Mouse (Mus musculus) retina, postnatal 1 day (tissue): ENCODE results near the gene 4921504E06Rik.

ENCODE experiments used
- DNase-seq: peaks from one replicate; pipeline ENCODE4 v3.0.0-alpha.2; 2012

4921504E06Rik gene

DNA sequence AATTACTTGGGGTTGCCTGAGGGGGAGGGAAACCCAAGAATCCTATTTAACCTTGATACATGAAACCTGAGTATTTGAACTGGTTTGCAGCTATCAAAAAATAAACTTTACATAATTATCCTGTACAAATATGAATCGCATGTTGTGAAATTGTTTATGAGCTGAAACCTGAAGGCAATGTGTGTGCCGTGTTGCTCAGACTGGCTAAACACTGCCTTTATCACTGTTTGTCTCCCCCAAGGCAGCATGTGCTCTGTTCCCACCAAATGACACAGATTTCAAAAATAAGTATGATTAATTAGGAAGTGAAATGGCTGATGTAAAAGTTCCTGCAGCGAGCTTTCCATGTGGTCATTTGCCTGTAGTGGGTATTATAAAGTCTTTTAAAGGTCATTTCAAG lies 63.5 kb downstream of the 4921504E06Rik start:
- peak; percentile 42 for DNase-seq

DNA sequence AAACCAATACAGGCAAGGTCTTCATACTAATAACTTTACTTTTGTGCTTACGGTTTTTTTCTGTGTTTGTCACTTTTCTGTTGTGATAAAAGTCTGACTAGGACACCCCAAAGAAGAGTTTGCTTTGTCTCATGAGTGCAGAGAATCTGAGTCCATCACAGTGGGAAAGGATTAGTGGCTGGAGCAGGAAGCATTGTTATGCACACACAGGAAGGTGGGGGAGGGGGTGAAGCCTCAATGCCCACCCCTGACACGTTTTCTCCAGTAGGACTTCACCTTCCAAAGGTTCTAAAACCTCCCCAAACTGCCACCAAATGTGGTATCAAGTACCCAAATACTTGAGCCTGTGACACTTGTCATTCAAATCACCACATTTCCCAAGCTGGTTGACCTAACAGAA lies 91.8 kb downstream of the 4921504E06Rik start:
- DNase-seq, result no peak

DNA sequence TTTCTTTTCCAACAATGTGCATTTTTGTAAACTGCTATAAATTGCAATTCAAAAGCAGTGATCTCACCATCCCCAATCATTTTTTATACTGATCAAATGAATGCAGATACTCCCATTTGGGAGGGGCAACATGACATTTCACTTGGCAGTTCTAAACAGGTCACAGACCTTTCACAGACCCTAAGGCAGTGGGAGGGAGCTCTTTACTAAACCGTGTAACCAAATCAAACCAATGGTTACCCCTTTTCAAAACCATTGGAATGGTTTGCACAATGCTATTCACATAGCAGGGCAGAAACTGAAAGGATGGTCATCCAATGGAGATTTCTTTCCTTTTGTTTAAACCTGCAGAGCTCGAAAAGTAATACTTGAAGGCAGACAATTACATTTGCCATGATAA lies 94.9 kb downstream of the 4921504E06Rik start:
- peak; percentile 34 for DNase-seq

DNA sequence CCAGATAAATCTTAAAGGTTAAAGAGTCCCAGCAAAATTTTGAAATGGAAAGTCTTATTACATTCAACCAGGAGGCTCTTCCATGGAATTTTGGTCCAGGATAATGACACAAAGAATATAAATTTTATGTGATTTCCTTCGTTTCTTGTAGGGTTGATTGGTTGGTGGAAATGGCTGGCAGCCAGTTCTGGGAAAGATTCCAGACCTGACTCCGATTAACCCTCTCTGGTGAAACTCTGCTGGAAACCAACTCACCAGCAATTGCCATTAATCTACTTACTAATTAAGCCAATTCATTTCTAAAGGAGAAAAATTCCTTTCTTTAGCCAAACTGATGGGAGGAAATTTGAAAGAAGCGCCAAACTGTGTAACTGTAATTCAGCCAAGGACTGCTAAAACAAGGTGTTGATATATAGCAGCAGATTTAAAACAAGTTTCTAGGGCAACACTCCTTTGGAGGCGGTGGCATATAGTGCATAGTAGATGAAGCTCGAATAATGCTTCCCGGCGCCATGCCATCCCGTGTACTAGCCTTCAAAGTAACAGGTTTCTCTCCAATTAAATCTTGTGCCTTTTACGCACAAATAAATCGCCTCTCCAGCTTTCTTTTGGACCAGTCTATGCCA lies 97.7 kb downstream of the 4921504E06Rik start:
- no peak for DNase-seq

DNA sequence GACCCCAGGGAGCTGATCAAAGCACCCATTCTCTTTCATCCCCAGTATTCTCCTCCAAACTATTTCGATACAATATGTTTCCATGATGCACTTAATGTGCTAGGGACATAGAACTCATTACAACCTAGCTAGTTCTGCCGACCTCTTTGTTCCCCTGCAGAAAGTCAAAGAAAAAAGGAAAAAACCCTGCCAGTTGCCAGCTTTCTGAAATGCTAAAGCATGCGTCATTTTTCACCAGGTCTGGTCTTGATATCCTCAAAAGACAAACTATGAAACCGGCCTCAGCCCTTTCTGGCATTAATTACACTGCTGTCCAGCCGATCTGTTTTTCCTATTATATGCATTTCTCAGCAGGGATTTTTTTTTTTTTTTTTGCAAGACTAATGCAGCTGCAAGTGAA lies 98.5 kb downstream of the 4921504E06Rik start:
- no peak for DNase-seq

DNA sequence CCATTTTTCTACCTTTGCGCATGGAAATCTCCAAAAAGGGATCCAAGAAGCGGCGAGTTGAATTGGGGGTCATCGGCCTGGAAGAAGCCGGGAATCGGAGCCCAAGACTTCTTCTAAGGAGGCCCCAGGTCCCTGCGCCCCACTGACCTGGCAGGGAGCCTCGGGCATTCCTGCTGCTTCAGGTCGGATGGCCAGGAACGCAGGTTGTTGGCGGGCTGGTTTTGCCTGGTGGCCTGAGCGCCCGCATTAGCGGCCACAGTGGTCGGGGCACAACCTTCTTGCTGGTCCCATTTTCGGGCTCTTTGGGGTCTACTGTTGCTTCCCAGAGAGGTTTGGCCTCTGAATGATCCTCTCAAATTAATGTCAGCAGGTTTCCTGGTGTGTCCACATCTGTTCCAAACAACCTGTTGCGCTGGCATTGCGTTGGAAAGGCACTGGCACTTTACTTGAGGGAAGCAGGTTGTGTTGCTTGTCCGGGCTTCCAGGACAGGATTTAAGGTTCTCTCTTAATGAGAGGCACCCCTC lies 101.1 kb downstream of the 4921504E06Rik start:
- DNase-seq, result no peak

DNA sequence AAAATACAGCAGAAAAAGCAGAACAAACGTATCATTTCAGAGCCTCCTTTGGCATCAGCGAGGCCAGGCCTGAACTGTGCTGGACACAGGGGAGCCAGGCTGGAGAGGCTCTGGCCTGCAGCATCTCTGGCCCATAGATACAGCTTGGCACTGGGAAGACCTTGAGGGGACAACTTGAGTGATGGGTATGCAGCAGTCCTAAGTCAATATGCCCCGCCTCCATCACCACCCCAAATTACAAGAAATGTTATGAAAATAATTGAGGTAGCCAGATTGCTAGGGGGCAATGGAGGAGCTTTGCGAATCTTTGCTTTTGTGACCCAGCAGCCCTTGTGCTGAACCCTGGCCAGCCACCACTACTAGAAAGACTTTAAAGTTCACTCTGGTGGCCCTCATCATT lies 104.4 kb downstream of the 4921504E06Rik start:
- no peak for DNase-seq

DNA sequence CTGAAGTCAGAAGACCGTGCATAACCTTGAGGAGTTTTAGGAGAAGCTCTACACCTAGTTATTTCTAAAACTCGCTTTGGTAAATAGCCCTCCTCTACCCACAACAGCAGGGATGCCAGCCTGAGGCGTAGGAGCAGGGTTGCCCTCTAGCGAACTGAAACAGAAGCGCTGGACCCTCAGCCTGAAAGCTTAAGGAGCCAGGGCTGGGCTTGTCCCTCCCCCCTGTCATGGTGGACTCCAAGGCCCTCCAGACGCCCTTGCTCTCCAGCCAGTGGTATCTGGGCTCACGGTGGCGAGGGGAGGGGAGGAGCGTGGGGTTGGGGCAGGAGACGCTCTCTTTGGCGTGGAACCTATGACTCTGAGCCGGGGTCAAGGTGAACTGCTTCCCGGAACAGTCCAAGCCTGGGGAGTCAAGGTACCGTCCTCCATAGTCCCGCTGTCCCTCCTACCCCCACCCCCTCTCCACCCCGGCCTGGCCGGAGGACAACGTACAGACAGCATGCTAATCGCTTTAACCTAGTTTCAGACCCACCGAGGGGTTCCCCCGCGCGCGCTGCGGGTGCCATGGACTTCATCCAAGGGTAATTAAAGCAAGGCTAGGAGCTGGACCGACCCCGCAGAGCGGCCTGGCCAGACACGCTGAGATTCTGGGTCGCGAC lies 105.5 kb downstream of the 4921504E06Rik start:
- DNase-seq, result peak; percentile 92

DNA sequence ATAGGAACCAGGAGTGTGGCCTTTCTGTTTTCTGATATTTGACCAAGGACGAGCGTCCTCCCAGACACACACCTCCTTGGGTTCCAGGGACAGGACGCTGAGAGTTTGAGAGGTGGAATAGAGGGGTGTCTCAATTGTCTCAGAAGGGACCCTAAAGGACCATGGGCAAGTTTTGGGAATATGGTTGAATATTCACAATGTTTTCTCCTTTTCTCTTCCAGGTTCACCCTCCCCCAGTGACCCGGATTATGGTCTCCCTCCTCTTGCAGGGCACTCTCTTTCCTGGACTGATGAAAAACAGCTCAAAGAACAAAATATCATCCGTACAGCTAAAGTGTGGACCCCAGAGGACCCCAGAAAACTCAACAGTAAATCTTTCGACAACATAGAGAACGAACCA lies 107.0 kb downstream of the 4921504E06Rik start:
- DNase-seq, result no peak

DNA sequence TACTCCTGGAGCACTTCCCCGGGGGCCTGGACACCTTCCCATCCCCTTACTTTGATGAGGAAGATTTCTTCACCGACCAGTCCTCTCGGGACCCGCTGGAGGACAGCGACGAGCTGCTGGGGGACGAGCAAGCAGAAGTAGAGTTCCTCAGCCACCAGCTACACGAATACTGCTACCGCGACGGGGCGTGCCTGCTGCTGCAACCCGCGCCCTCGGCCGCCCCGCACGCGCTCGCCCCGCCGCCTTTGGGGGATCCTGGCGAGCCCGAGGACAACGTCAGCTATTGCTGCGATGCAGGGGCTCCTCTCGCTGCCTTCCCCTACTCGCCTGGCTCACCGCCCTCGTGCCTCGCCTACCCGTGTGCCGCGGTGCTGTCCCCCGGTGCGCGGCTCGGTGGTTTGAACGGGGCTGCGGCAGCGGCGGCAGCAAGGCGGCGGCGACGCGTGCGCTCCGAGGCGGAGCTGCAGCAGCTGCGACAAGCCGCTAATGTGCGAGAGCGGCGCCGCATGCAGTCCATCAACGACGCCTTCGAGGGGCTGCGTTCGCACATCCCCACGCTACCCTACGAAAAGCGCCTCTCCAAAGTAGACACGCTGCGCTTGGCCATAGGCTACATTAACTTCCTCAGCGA lies 107.7 kb downstream of the 4921504E06Rik start:
- peak; percentile 68 for DNase-seq

DNA sequence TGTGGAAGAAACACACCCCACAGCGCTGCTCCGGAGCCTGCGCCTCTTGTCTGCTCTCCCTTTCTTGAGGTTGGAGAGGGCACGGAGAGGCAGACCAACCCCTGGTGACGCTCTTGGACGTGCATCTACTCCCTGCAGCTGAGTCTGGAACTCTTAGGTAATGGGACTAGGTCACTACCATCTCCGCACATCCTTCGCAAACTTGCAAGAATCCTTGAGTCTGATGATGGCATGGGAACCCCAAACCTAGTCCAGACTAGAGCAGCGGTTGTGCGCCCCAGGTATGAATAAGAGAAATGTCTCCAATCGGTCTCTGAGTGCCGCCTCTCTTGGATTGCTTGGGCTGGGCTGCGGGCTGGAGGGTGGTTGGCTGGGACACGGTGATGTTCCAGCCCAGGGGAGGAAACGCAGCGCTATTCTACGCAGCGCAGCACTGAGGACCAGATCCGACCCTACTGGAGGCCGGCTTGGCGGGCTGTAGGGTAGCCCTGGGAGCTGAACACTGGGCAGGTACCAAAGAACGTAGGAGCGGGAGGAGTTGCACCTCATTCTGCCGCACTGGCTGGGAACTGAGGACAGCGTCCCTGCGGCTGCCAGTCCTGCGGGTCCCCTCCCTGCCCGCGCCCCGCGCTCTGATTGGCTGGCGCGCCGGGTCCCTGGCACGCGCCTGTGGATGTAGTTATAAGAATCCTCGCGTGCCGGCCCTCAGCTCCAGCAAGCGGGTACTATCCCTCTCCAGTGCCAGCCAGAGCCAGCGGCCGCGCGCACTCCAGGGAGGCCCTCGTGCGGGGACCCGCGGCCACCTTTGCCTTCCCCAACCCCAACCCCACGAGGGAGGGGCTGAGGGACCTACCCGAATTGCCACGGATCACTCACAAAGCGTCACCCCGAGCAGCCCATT lies 108.5 kb downstream of the 4921504E06Rik start, which contains the start of gene Ptf1a:
Gene Ptf1a, plus strand, starts transcription at position 733 of the 901 bp plus-strand sequence.
- DNase-seq, result peak; percentile 80

DNA sequence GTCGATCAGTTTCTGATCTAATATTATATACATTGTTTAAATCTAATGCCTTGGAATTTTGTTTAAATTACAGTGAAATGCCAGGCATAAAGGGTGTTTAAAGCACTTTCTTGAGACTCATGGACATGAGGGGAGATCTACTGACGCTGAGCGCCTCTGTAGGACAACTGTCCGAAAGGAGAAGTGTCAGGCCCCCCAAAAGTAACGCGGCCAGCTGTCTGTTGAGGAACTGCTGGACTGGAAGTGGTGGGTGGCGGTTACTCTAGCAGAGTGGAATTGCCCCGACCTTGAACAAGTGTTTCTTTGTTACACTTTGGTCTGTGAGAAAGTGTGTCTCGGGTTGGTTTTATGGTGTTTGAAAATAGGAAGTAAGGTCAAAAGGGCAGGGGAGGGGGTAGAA lies 109.4 kb downstream of the 4921504E06Rik start:
- DNase-seq, result peak; percentile 57

DNA sequence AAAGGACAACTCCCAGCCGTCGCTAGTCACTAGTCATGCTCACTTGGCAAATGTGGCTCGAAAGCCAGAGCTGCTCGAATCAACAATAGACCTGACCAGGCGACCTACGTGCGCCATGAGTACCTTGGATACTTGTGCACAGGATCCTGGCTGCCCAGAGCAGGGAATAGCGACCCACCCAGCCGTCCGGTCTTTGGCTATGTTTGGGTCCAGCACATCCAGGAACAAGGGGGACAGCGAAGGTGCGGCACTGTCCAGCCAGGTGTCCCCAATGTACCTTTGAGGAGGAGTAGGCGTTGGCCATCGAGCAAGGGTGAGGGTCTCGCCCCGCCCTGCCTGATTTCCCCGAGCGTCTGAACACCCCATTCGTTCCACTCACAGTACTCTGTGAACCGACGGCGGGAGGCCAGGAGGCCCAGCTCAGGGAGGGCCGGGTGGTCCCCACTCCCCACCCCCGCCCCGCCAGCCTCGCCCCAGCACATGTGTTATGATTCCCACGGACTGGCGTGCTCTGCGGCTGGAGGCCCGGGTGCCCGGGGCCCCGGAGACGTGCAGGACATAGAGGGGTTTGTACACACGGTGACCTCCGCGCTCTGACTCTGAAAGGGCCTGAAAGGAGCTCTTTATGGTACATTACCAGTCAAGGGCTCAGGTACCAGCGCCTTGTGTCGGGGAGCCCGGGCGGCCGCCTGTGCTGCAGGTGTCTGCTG lies 121.9 kb downstream of the 4921504E06Rik start:
- DNase-seq, result peak; percentile 58

DNA sequence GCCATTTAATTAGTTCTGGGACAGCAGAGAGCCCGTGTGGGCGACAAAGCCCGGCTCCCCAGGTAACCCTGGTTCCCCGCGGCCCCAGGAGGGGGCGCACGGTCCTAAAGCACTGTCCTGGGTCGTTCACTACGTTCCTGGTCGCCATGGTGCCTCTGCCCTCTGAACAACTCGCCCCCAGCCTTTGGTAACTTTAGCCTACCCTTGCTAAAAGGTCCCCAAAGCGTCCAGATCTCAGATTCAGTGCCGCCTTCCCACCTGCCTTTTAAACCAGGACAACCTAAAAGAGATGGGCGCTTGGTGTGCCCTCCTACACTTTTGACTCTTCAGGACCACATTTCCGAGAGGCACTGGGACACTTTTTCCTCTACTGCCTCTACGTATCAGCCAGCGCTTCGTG lies 122.5 kb downstream of the 4921504E06Rik start:
- DNase-seq, result peak; percentile 59

DNA sequence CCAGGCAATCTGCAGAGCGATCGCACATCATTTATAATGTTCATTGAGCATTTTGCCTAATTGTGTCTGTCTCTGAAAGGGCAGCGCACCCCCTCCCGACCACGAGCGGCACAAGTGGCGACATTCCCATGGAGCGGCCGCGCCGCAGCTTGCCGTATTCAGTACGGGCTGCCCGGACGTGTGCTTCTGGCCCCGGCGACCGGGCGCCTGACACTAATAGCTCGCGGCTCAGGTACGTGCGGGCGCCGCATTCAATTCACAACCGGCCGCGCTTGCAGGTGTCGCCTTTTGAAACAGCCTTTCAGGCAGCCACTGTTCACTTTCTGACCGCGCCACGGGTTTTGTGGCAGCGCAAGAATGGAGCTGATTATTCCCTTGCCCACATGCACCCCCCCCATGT lies 123.0 kb downstream of the 4921504E06Rik start:
- DNase-seq, result peak; percentile 72

DNA sequence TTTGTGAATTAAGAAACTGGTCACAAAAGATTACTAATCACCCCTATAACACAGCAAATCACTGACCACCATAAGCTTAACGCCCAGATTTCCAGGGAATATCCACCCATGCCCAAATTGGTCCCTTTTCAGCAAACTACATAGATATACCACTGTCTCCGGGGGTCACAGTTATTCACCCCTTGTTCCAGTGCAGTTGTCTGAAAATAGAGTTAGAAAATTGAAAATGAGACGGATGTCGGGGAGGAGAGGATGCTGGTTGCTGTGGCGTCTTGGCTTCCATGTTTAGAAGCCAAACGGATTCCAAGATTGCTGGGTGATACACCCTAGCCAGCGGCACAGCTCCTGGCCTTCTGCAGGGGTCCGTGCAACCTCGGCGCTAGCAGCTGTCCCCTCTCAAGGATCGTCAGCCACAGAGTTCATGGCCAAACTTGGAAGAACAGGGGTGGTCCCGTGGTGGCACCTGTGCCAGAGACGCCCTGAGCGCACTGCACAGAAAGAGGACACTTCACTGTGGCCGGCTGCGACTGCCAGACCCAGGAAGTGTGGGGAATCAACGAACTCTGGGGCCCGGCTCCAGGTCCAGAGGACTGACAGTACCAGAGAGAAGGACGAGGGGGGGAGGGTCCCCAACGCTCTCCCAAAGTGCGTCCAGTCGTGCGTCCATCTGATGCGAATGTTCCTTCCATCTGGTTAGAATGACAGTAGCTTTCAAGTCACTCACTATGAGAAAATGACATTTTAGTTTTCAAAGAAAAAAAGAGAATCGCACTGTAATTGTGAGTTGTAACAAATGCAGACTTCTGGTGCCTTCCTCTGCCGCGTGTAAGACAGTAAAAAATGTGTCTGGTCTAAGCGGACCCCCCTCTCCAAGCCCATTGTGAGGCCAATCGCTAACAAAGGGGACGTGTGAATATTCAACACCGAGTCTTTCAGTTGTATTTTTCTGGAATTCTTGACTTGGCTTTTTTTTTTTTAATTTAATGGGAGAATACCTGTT lies 123.7 kb downstream of the 4921504E06Rik start:
- DNase-seq, result peak; percentile 27

DNA sequence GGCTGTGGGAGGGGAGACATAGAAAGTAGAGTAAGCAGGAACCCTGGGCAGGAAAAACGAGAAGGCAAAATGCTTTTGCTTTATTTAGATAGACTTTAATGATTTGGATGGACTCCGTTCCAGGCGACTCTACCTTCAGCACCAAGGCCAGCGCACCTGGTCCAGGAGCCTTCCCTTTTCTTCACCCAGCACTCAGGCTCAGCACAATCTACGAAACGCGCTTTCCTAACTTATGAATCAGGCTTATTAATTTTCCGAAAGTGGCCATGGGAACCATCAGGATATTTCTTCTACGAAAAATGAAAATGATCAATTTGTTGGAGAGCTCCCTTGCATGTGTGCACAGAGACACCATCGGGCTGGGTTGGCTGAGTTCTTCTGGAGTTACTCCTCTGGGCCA lies 124.7 kb downstream of the 4921504E06Rik start:
- DNase-seq, result peak; percentile 71

DNA sequence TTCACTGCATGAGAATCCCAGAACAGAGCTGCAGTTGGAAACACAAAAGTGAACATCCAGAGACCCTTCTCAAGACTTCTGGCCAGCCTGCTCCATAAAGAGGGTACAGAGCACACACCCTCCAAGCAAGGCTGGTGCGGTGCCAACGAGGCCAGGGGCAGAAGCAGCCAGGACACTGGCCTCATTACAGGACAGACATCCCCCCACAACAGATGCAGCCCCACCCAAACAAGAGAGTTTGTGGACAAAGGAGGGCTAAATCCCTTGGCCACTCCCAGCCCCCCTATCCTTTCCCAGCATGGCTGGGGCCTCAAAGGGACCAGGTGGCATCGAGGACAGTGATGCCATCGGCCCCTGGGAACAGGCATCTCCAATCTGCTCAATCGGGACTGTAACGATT lies 130.6 kb downstream of the 4921504E06Rik start:
- DNase-seq, result peak; percentile 75

DNA sequence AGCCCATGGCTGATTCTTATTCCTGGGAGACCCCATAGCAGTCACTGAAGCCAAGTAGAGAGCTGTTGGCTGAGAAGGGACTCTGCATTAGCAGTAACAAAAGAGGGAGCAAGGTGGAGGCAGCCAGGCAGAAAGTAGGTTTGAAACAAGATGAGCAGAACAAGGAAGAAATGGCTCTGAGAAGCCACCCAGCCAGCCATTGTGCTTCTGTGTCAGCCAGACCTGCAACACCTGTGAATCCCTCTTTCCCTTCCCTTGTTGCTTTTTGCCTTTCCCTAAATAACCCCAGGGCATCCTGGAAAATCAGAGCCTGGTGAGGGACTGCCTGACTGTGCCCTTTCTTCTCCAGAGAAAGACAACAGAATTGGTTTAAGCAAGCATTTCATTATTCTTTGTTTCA lies 131.5 kb downstream of the 4921504E06Rik start:
- no peak for DNase-seq

DNA sequence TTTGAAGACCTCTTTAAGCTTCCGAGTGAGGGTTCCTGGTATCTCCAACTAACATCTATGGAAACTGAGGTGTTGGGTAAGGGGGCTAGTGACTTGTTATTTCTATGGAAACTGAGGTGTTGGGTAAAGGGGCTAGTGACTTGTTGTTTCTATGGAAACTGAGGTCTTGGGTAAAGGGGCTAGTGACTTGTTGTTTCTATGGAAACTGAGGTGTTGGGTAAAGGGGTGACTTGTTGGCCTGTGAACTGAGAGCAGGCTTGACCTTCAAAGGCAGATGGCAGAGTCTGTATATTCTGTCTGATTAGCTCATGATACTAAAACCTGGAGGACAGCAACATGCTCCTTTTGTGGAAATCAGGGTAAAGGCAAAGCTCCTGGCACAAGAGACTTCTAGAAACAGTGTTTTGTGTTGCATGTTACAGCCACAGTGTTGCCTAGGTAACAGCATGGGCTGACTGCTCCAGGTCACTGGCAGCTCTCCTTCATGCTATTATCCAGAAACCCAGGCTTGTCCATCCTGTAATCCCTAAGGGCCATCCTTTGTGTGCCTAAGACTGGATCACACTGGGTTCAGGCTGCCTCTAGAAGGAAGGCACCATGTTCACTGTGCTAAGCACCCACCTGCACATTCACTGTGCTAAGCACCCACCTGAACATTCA lies 133.9 kb downstream of the 4921504E06Rik start:
- DNase-seq, result peak; percentile 49
